Mouse (Mus musculus) left cerebral cortex, postnatal 4 days (tissue): ENCODE data around the gene Gzmn. TPM values are rescaled to one million over a fixed set of nuclear protein-coding genes. Genes with fewer than 3 reads are reported as not detected.
A peak's percentile ranks its signal among the peaks of the same experiment; 100 is the strongest.
"Not testable (repeated sequence)": the region's sequence is repeated elsewhere in the genome, so short reads cannot be mapped to it uniquely, and the experiment has no call there.

Experiments
- DNase-seq: peaks from one replicate; pipeline ENCODE4 v3.0.0-alpha.2; 2022
- intact Hi-C: fragments of 180-260 bp; cut with DNase I; formaldehyde crosslinking; loops from one replicate; pipeline ENCODE4 v1.15.1; 2025
- total RNA-seq, 2 experiments: library from RNA; stranded (reverse); gene quantifications; 2 replicates each; pipeline ENCODE4 v1.2.3; 2021

Gzmn gene
- total RNA-seq: not detected

DNA sequence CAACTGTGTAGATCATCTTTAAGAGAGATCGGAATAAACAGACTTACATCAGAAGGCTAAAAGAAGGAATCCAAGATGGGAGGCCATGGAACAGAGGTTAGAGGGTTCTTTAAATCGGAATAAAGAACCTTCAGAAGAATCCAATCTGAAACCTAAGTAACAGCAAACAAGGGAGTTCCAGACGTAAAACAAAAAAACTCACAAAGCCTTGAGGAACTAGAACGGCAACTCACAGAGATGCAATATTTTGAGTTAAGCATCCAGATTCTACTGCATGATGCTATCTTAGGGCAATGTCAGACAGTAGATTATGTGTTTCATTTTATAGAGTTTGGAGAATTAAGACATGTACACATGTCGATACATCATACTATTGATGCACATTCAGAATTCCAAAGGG is at the start of gene Gzmn:
TSS of gene Gzmn (minus strand) at position 101 of the 400 bp plus-strand sequence.
- no peak for DNase-seq
- intact Hi-C loops: no loop called here

DNA sequence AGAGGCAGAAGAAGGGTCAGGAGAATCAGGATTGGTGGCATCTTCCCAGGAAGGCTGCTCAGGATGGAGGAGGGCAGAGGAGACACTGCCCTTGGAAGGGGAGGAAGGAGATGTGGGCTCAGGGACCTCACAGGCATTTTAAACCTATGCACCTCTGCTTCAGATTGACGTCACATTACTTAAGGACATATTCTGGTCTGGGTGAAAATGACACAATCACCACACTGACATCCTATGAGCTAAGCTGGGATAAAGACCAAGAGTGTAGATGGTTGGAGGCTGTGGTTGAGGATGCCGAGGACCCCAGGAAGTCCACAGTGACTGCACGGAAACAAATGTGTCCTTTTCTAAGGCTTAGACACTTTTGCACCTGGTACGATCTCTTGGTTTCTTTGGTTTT is 36.9 kb upstream of the Gzmn start, which contains the start of gene Gzmf:
TSS of gene Gzmf (minus strand) at position 101 of the 400 bp plus-strand sequence.
- DNase-seq: no peak
- intact Hi-C loops: no loop called here

DNA sequence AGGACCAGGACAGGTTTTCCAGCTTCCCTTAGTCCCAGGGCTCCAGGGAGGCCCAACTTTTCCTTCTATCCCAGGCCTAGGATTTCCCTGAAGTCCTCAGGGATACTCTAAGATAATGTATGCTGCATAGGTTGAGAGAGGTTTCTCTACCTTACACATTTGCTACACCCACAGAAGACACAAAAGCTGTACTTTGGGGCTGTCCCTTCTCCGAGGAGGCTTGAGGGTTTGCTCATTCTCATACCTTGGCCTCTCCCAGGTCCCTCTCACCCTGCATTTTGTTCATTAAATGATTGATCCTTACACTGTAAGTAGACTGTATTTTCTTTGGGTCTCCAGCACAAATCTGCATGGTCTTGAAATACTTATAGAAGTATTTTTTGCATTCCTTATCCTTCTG is 31.2 kb upstream of the Gzmn start:
- intact Hi-C loops: no loop called here
- DNase-seq: no peak

DNA sequence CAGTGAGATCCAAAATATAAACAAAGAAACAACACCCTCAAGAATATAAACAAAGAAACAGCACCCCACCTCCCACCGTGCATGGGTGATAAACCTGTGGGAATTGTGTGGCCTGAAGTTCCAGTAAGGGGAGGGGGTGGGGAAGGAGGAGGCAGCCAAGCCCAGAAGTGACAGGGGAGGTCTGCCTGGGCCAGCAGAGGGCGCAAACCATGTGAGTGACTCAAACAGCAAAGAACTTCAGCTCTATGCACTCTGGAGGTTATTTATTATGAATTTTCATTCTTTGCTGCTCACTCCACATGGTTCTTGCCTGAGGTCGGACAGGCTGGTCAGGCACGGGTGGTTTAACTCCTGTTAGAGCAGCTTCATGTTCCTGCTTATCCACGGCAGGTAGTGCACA is 30.6 kb upstream of the Gzmn start:
- intact Hi-C loops: not testable (repeated sequence)
- peak; percentile 52 for DNase-seq

DNA sequence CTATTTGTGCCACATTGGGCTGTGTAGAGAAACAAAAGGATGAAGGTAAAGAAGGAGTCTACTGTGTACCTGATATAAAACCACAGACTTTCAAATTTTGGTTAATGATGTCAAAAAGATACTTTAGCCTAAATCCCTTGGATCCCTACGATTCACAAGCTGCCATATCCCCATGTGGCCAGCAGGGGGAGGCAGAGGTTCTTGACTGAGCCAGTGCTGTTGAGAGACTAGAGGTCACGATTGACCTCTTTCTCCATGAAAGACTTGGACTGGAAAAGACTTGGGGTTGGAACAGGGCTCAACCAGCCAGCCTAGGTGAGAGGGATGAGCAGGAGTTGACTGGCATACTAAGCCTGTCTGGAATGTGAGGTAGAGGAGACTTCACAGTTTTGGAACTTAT is 29.6 kb upstream of the Gzmn start:
- intact Hi-C loops: no loop called here
- peak; percentile 70 for DNase-seq

DNA sequence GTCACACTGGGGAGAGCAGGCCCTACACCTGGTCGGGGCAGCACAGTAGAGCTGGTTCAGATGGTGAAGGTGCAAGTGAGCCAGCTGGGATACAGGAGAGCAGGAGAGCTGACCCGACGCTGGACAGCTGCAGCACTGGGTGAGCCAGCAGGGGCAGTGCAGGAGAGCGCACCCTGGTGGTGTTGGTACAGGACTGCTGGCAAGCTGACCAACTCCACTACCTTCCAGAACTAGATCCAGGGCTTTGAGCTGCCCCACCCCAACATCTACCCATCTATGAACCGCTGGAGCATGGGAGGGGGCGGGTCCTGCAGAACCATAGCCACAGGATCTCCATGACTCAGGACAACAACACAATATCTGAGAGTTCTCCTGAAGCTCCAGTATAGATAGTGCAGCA is 12.5 kb upstream of the Gzmn start:
- intact Hi-C loops: no loop called here
- peak; percentile 6 for DNase-seq

DNA sequence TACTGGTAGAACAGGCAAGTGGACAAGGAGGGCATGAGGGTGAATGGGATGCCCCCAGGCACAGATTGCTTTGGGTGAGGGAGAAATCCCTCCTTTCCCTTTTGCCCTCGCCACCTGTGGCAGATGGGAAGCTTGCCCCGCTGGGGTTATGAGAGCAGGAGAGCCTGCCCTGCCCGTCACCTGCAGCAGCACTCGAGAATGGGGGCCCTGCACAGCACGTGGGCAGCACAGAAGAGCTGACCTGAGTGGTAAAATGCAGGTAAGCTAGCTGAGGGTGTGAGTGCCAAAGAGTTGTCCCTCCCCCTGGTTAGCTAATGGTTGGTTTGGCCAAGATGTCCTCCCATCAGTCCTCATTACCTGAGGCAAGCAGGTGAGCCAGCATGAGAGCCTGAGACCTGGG is 12.1 kb upstream of the Gzmn start:
- no peak for DNase-seq
- intact Hi-C loops: no loop called here

DNA sequence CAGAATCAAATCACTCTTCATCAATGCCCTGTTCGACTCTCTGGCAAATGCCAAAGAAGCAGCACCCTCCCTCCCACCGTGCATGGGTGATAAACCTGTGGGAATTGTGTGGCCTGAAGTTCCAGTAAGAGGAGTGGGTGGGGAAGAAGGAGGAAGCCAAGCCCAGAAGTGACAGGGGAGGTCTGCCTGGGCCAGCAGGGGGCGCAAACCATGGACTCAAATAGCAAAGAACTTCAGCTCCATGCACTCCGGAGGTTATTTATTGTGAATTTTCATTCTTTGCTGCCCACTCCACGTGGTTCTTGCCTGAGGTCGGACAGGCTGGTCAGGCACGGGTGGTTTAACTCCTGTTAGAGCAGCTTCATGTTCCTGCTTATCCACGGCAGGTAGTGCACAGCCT is 3.3 kb upstream of the Gzmn start:
- peak; percentile 57 for DNase-seq
- intact Hi-C loops: not testable (repeated sequence)

DNA sequence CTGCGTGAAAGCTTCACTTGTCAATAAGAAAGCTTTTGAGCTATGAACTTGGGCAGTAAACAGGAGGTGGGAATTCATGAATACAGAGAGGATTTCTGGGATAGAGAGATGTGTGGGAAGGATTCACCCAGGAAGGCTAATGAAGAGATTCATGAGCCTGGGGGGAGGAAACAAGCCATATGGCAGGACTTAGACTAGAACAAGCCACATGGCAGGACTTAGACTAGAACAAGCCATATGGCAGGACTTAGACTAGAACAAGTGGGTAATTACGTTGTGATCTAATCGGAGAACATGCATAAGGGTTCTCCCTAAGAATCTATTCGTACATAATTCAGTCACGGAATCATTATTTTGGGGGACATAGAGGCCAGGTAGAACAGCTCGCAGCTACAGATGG is 1.0 kb downstream of the Gzmn start:
- intact Hi-C loops: no loop called here
- no peak for DNase-seq

DNA sequence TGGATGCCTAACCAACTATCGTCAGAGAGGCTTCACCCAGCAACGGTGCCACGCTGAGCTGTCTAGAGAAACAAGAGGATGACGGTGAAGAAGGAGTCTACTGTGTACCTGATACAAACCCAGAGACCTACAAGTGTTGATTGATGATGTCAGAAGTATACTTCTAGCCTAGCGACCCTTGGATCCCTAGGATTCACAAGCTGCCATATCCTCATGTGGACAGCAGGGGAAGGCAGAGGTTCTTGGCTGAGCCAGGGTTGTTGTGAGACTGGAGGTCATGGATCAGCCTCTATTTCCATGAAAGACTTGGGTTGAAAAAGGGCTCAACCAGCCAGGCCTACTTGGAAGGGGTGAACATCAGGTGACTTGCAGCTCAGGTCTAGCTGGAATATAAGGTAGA is 1.7 kb downstream of the Gzmn start:
- intact Hi-C loops: no loop called here
- no peak for DNase-seq

DNA sequence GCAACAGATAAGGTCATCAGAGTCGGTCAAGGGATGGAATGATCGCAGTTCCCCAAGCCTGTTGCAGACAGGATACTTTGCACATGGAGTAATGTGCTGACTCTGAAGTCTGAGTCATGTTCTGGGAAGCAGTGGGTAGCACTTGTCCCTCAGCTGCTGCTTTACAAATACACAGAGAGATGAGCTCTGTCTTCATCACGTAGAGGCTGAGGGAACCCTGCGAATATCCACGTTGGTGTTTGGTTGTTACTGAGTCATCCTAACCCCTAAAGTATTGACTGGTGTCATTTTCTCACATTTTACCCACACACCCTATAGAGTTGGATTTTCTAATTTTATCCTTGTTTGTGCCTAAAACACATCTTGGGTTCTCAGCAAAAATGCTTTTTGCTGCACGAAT is 6.4 kb downstream of the Gzmn start:
- no peak for DNase-seq
- intact Hi-C loops: no loop called here

DNA sequence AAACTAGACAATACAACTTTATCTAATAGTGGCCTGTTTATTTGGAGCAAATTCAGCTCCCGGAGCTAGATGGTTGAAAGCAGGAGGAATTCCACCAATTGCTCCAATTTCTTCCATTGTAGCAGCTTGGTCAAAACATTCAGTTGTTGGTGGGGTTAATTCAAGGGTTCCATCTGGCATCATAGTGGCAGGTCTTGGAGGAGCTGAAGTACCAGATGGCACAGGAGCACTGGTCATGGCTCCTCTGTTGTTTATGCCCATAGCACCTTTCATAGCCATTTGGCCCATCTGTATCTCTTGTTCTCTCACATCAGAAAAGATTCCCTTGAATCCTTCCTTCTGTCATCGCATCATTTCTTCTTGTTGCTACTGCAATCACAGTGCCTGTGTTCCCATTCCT is 12.3 kb downstream of the Gzmn start:
- DNase-seq: no peak
- intact Hi-C loops: no loop called here

DNA sequence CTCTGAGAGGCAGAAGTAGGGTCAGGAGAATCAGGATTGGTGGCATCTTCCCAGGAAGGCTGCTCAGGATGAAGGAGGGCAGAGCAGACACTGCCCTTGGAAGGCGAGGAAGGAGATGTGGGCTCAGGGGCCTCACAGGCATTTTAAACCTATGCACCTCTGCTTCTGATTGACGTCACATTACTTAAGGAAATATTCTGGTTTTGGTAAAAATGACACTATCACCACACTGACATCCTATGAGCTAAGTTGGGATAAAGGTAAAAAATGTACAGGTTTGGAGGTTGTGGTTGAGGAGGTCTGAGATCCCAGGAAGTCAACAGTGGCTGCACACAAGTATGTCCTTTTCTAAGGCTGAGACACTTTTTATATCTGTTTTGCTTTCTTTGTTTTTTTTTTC is 14.9 kb downstream of the Gzmn start, which contains the start of gene Gzmg:
TSS of gene Gzmg (minus strand) at position 101 of the 400 bp plus-strand sequence.
- intact Hi-C loops, DNase-seq: not testable (repeated sequence)

DNA sequence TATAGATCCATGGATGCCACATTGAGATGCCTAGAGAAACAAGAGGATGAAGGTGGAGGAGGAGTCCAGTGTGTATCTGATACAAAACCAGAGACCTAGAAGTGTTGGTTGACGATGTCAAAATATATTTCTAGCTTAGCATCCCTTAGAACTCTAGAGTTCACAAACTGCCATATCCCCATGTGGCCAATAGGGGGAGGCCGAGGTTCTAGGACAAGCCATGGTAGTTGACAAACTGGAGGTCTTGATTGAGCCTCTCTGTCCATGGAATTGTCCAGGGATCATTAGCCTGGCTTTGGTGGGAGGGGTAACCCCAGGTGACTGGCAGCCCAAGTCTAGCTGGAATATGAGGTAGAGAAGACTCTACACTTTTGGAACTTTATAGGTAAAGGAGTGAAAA is 19.1 kb downstream of the Gzmn start:
- intact Hi-C loops: no loop called here
- no peak for DNase-seq

DNA sequence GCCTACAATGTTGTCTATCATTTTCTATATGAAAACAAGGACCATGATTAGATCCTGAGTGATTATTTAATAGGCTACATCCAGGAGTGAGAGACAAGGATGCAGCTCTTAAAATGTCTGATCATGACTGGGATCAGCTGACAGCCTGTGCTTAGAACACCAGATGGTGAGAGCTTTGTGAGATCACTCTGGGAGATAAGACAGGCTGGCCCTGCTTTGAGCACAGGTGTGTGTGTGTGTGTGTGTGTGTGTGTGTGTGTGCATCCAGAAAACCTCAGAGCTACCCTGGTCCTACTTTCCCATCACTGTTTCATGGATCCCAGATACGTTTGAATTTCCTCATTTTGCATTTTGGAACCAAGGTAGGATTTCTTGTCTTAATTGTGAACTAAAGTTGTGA is 40.7 kb downstream of the Gzmn start:
- intact Hi-C loops, DNase-seq: not testable (repeated sequence)

DNA sequence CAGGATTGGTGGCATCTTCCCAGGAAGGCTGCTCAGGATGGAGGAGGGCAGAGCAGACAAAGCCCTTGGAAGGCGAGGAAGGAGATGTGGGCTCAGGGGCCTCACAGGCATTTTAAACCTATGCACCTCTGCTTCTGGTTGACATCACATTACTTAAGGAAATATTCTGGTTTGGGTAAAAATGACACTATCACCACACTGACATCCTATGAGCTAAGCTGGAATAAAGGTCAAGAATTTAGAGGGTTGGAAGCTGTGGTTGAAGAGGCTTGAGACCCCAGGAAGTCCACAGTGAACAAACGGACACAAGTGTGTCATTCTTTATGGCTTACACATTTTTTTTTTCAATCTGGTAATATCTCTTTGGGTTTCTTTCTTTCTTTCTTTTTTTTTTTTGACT is 41.9 kb downstream of the Gzmn start, which contains the start of gene Gzmd:
TSS of gene Gzmd (minus strand) at position 101 of the 400 bp plus-strand sequence.
- intact Hi-C loops: not testable (repeated sequence)

DNA sequence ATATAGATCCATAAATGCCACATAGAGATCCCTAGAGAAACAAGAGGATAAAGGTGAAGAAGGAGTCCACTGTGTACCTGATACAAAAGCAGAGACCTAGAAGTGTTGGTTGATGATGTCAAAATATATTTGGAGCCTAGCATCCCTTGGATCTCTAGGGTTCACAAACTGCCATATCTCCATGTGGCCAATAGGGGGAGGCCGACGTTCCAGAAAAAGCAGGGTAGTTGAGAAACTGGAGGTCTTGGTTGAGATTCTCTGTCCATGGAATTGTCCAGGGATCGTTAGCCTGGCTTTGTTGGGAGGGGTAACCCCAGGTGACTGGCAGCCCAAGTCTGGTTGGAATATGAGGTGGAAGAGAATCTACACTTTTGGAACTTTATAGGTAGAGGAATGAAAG is 46.1 kb downstream of the Gzmn start:
- intact Hi-C loops: no loop called here
- no peak for DNase-seq

More for the DNA sequence above, 41.9 kb downstream of the Gzmn start, which contains the start of gene Gzmd:
- DNase-seq: not testable (repeated sequence)

DNA sequence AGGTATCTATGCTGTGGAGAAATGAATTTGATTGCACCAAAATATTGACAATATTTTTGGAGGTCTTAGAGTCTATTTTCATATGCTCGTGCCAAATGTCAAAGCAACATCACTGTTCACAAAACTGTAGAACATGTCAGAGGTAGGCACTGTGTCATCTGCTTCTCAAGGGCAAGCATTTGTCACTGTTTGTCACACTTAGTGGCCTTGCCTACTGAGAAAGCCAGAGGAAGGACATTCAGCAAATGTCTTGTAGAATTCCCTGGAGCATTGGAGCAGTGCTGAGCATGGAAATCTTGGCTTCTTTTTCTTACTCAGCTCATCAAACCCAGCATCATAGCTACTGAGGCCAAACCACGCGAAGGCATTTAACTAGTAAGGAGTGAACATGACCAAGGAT is 50.9 kb downstream of the Gzmn start:
- no peak for DNase-seq
- intact Hi-C loops: no loop called here

DNA sequence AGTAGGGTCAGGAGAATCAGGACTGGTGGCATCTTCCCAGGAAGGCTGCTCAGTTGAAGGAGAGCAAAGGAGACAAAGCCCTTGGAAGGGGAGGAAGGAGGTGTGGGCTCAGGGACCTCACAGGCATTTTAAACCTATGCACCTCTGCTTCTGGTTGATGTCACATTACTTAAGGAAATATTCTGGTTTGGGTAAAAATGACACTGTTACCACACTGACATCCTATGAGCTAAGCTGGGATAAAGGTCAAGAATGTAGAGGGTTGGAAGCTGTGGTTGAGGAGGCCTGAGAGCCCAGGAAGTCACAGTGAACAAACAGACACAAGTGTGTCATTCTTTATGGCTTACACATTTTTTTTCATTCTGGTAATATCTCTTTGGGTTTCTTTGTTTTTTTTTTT is 53.9 kb downstream of the Gzmn start, which contains the start of gene Gzme:
TSS of gene Gzme (minus strand) at position 101 of the 400 bp plus-strand sequence.
- no peak for DNase-seq

More for the DNA sequence above, 53.9 kb downstream of the Gzmn start, which contains the start of gene Gzme:
- intact Hi-C loops: no loop called here
